Mouse (Mus musculus) CD4-positive, CD25-positive, alpha-beta regulatory T cell, adult 2 months (primary cell): ENCODE results near the gene Rhbg.

Experiments used
- DNase-seq: peaks from one replicate; pipeline ENCODE4 v3.0.0-alpha.2; 2012; ENCODE audit warnings: low read depth, low spot score

The Rhbg gene

GRCm38 (mm10) chr3:88262346-88262745, 7.8 kb upstream of the Rhbg start:
- DNase-seq: no peak

- no peak for DNase-seq
Measured at GRCm38 (mm10) chr3:88256382-88256781, 1.9 kb upstream of the Rhbg start.

- no peak for DNase-seq
Measured at GRCm38 (mm10) chr3:88255950-88256349, 1.4 kb upstream of the Rhbg start.

GRCm38 (mm10) chr3:88252739-88253138, 1.8 kb downstream of the Rhbg start:
- no peak for DNase-seq

- no peak for DNase-seq
Measured at GRCm38 (mm10) chr3:88248406-88248805, 6.1 kb downstream of the Rhbg start.

GRCm38 (mm10) chr3:88247666-88248065, 6.8 kb downstream of the Rhbg start:
- no peak for DNase-seq

GRCm38 (mm10) chr3:88245811-88246210, 8.7 kb downstream of the Rhbg start:
- peak; percentile 88 for DNase-seq

GRCm38 (mm10) chr3:88244071-88244470, 10.4 kb downstream of the Rhbg start:
- peak; percentile 77 for DNase-seq

- peak; percentile 86 for DNase-seq
Measured at GRCm38 (mm10) chr3:88242531-88242930, 12.0 kb downstream of the Rhbg start.

GRCm38 (mm10) chr3:88241045-88241786, 13.3 kb downstream of the Rhbg start:
- DNase-seq: no peak

- DNase-seq: no peak
Measured at GRCm38 (mm10) chr3:88239446-88239845, 15.1 kb downstream of the Rhbg start.

GRCm38 (mm10) chr3:88238866-88239391, 15.6 kb downstream of the Rhbg start:
- no peak for DNase-seq

GRCm38 (mm10) chr3:88237556-88238194, 16.8 kb downstream of the Rhbg start:
- DNase-seq: peak; percentile 63

GRCm38 (mm10) chr3:88237161-88237555, 17.4 kb downstream of the Rhbg start:
- DNase-seq: no peak

GRCm38 (mm10) chr3:88235616-88236015, 18.9 kb downstream of the Rhbg start:
- no peak for DNase-seq

GRCm38 (mm10) chr3:88235216-88235615, 19.3 kb downstream of the Rhbg start:
- DNase-seq: peak; percentile 54

GRCm38 (mm10) chr3:88234041-88234440, 20.5 kb downstream of the Rhbg start:
- no peak for DNase-seq

- DNase-seq: no peak
Measured at GRCm38 (mm10) chr3:88232851-88233649, 21.5 kb downstream of the Rhbg start.

- DNase-seq: no peak
Measured at GRCm38 (mm10) chr3:88232301-88232702, 22.2 kb downstream of the Rhbg start.

GRCm38 (mm10) chr3:88231061-88231641, 23.4 kb downstream of the Rhbg start:
- no peak for DNase-seq

GRCm38 (mm10) chr3:88230262-88231047, 24.1 kb downstream of the Rhbg start:
- no peak for DNase-seq
